Mouse (Mus musculus) spleen, adult 18-20 months (tissue): Measurements from ENCODE around the gene Hepacam.

Experiments used
- DNase-seq, 2 experiments: peaks; one replicate each; pipeline ENCODE4 v3.0.0; 2022; ENCODE audit warnings: mixed read lengths in 2 of 2

The Hepacam gene

DNA sequence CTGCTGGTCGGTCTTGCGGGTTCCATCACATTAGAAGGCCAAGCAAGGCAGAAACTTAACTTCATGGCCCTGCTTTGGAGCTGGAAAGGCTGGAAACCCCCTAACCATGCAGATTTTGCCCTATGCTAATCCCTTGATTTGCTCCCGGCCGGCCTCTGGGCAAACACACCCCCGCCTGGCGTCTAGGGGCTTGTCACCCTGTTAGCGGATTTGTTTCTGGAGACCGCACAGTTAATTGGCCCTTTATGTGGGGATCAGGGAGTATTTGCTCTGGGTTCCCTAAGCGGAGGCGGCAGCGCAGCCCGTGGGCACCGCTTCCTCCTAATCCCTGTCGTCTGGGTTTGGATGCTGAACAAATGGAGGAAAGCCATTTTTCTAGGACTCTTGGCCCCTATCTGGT lies 67.8 kb downstream of the Hepacam start:
- DNase-seq = no peak

DNA sequence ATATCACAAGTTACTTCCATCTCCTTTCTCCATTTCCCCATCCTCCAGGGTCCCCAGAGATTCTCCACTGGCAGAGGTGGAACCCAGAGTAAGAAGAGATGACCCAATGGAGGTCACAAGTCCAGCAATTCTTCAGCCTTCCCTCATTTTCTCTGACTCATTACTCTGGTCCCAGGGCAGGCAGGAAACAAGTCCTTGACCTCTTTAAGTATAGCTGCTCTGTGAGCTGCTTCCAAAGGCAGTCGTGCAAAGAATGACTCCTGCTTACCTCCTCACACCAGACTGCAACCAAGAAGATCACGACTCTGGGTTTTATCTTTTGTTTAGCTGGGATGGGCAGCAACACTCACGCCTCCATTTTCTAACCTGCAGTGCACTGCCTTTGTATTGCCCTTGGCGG lies 68.5 kb downstream of the Hepacam start:
- DNase-seq = no peak
